Mouse (Mus musculus) kidney, embryonic 14.5 days (tissue): ENCODE data around the gene Ripk4. TPM values are rescaled to one million over a fixed set of nuclear protein-coding genes. Genes with fewer than 3 reads are reported as not detected.

Experiments used
- ATAC-seq: fragments of 200-750 bp; cut with Nextera tagmentation; 2 replicates; pipeline ENCODE4 v1.8.0; 2017; ENCODE audit warnings: moderate number of reproducible peaks, mild to moderate bottlenecking, moderate TSS enrichment, moderate library complexity; ENCODE audit not compliant: low FRiP score, low TSS enrichment
- H3K27ac ChIP-seq: fragments of 300-500 bp; sonication (generic); 2 replicates; pipeline ENCODE4 v1.5.1; 2014; ENCODE audit warnings: low read depth, mild to moderate bottlenecking, low read length, moderate library complexity, mixed read lengths
- H3K27me3 ChIP-seq: fragments of 300-500 bp; sonication (generic); 2 replicates; pipeline ENCODE4 v1.6.1; 2014; ENCODE audit warnings: mild to moderate bottlenecking, low read length; ENCODE audit not compliant: control insufficient read depth, insufficient read depth
- H3K36me3 ChIP-seq: fragments of 300-500 bp; sonication (generic); 2 replicates; pipeline ENCODE4 v1.6.1; 2014; ENCODE audit warnings: low read length, mixed read lengths; ENCODE audit not compliant: control insufficient read depth, insufficient read depth
- H3K4me1 ChIP-seq: fragments of 300-500 bp; sonication (generic); 2 replicates; pipeline ENCODE4 v1.6.1; 2014; ENCODE audit warnings: low read length, mixed read lengths; ENCODE audit not compliant: control insufficient read depth, insufficient read depth
- H3K4me2 ChIP-seq: fragments of 300-500 bp; sonication (generic); replicated peaks from 2 replicates; pipeline ENCODE4 v1.6.1; 2014; ENCODE audit warnings: low read depth, mild to moderate bottlenecking, low read length
- H3K4me3 ChIP-seq: fragments of 300-500 bp; sonication (generic); 2 replicates; pipeline ENCODE4 v1.5.1; 2014; ENCODE audit warnings: mild to moderate bottlenecking, low read length
- H3K9ac ChIP-seq: fragments of 300-500 bp; sonication (generic); 2 replicates; pipeline ENCODE4 v1.6.1; 2014; ENCODE audit warnings: low read depth, mild to moderate bottlenecking, low read length, moderate library complexity
- H3K9me3 ChIP-seq: fragments of 300-500 bp; sonication (generic); 2 replicates; pipeline ENCODE4 v1.6.1; 2016; ENCODE audit warnings: low read length; ENCODE audit not compliant: control insufficient read depth
- WGBS: fragments of 180-500 bp; shearing (Covaris S2); extraction: QIAGEN DNeasy Blood & Tissue Kit; methylation state at CpG from one replicate; pipeline ENCODE4 v1.1.7; 2014; 5-methylcytosine and 5-hydroxymethylcytosine counted together
- polyA plus RNA-seq: library from polyadenylated mRNA; unstranded; fragments of >200 nt; fragmentation: Nextera tagmentation; extraction: Ambion mirVana; gene quantifications from 2 replicates; pipeline ENCODE4 v1.2.1, GENCODE M21; 2014

The Ripk4 gene
- polyA plus RNA-seq, 1 experiment from 2014 or later, result 7.7 TPM

- no peak overlapping the region for H3K4me3 ChIP-seq
- H3K27me3 ChIP-seq, result no peaks in the 10 kb centered on the region
- ATAC-seq, result no peak
- no peak overlapping the region for H3K9ac ChIP-seq
- H3K9me3 ChIP-seq, result no peaks in the 10 kb centered on the region
- no peaks in the 10 kb centered on the region for H3K36me3 ChIP-seq
- H3K4me2 ChIP-seq, result no peak overlapping the region
- H3K27ac ChIP-seq, result no peak overlapping the region
- no peaks in the 10 kb centered on the region for H3K4me1 ChIP-seq
Measured at GRCm38 (mm10) chr16:97719392-97719983, 44.1 kb downstream of the Ripk4 start.

- 91% methylated on average over 6 of the region's 6 CpGs for WGBS
- H3K4me1 ChIP-seq, result no peaks in the 10 kb centered on the region
- no peak overlapping the region for H3K9ac ChIP-seq
- H3K36me3 ChIP-seq, result no peaks in the 10 kb centered on the region
- H3K4me3 ChIP-seq, result no peak overlapping the region
- ATAC-seq, result no peak
- H3K27ac ChIP-seq, result no peak overlapping the region
- no peaks in the 10 kb centered on the region for H3K27me3 ChIP-seq
- H3K9me3 ChIP-seq, result no peaks in the 10 kb centered on the region
- no peak overlapping the region for H3K4me2 ChIP-seq
Measured at GRCm38 (mm10) chr16:97716567-97716966, 47.0 kb downstream of the Ripk4 start.

- Histone ChIP-seq H3K27ac (no peak overlapping the region), H3K9me3 (no peaks in the 10 kb centered on the region), H3K4me2 (no peak overlapping the region), H3K4me1 (no peaks in the 10 kb centered on the region), H3K9ac (no peak overlapping the region), H3K4me3 (no peak overlapping the region), H3K36me3 (no peaks in the 10 kb centered on the region), H3K27me3 (no peaks in the 10 kb centered on the region)
- no peak for ATAC-seq
Measured at GRCm38 (mm10) chr16:97712129-97712528, 51.5 kb downstream of the Ripk4 start.

- Histone ChIP-seq H3K27ac (no peak overlapping the region), H3K27me3 (no peaks in the 10 kb centered on the region), H3K4me1 (no peaks in the 10 kb centered on the region), H3K9ac (no peak overlapping the region), H3K9me3 (no peaks in the 10 kb centered on the region), H3K4me2 (no peak overlapping the region), H3K36me3 (no peaks in the 10 kb centered on the region), H3K4me3 (no peak overlapping the region)
- no peak for ATAC-seq
- 67% methylated on average over 1 of the region's 1 CpGs for WGBS
Measured at GRCm38 (mm10) chr16:97701871-97702270, 61.7 kb downstream of the Ripk4 start.

GRCm38 (mm10) chr16:97697769-97698168, 65.8 kb downstream of the Ripk4 start:
- no peak for ATAC-seq
- H3K36me3 ChIP-seq, result no peaks in the 10 kb centered on the region
- whole genome bisulfite sequencing, result 19% methylated on average over 1 of the region's 1 CpGs
- no peak overlapping the region for H3K4me2 ChIP-seq
- H3K27me3 ChIP-seq, result no peaks in the 10 kb centered on the region
- H3K4me1 ChIP-seq, result no peaks in the 10 kb centered on the region
- no peak overlapping the region for H3K4me3 ChIP-seq
- no peak overlapping the region for H3K9ac ChIP-seq
- H3K27ac ChIP-seq, result no peak overlapping the region
- no peaks in the 10 kb centered on the region for H3K9me3 ChIP-seq

GRCm38 (mm10) chr16:97695709-97696108, 67.9 kb downstream of the Ripk4 start:
- Histone ChIP-seq H3K9me3 (no peaks in the 10 kb centered on the region), H3K9ac (no peak overlapping the region), H3K36me3 (no peaks in the 10 kb centered on the region), H3K4me2 (no peak overlapping the region), H3K27me3 (no peaks in the 10 kb centered on the region), H3K27ac (no peak overlapping the region), H3K4me1 (no peaks in the 10 kb centered on the region), H3K4me3 (no peak overlapping the region)
- WGBS, result 60% methylated on average over 4 of the region's 4 CpGs
- no peak for ATAC-seq

Other genes starting within 250 kb of the Ripk4 start
- gene Fam3b, start 249.0 kb downstream of the Ripk4 start, polyA plus RNA-seq, result not detected in 2 replicates
- 10.6 and 21.2 TPM in 2 replicates for gene Tmprss2, start 152.6 kb downstream of the Ripk4 start, polyA plus RNA-seq
- gene Prdm15, start 88.1 kb upstream of the Ripk4 start, polyA plus RNA-seq, result 7.8 and 14.4 TPM in 2 replicates
- gene C2cd2, start 198.8 kb upstream of the Ripk4 start, polyA plus RNA-seq, result 12.6 and 20.6 TPM in 2 replicates
- 12.3 and 14.1 TPM in 2 replicates for gene Zbtb21, start 198.8 kb upstream of the Ripk4 start, polyA plus RNA-seq
- gene B230307C23Rik, start 233.5 kb upstream of the Ripk4 start, polyA plus RNA-seq, result 28.8 and 29.3 TPM in 2 replicates